Mouse (Mus musculus) lung, embryonic 16.5 days (tissue): ENCODE data around the gene Erc2. TPM values are rescaled to one million over a fixed set of nuclear protein-coding genes. Genes with fewer than 3 reads are reported as not detected.
A peak's percentile ranks its signal among the peaks of the same experiment; 100 is the strongest.

Experiments
- ATAC-seq: fragments of 200-750 bp; cut with Nextera tagmentation; 2 replicates; pipeline ENCODE4 v1.8.0; 2017; ENCODE audit warnings: low read depth, mild to moderate bottlenecking, moderate library complexity
- H3K27ac ChIP-seq: fragments of 300-500 bp; sonication (generic); 2 replicates; pipeline ENCODE4 v1.5.1; 2014; ENCODE audit warnings: mild to moderate bottlenecking, control low read depth, low read length
- H3K27me3 ChIP-seq: fragments of 300-500 bp; sonication (generic); 2 replicates; pipeline ENCODE4 v1.6.1; 2014; ENCODE audit warnings: low read depth, low read length, mixed read lengths; ENCODE audit not compliant: control insufficient read depth, insufficient read depth
- H3K36me3 ChIP-seq: fragments of 300-500 bp; sonication (generic); 2 replicates; pipeline ENCODE4 v1.6.1; 2014; ENCODE audit warnings: low read length; ENCODE audit not compliant: control insufficient read depth, insufficient read depth
- H3K4me1 ChIP-seq: fragments of 300-500 bp; sonication (generic); replicated peaks from 2 replicates; pipeline ENCODE4 v1.6.1; 2014; ENCODE audit warnings: low read length, mixed read lengths; ENCODE audit not compliant: control insufficient read depth, insufficient read depth
- H3K4me2 ChIP-seq: fragments of 300-500 bp; sonication (generic); 2 replicates; pipeline ENCODE4 v1.6.1; 2014; ENCODE audit warnings: low read depth, low read length, control low read depth
- H3K4me3 ChIP-seq: fragments of 300-500 bp; sonication (generic); 2 replicates; pipeline ENCODE4 v1.5.1; 2014; ENCODE audit warnings: mild to moderate bottlenecking, low read length, control low read depth
- H3K9ac ChIP-seq: fragments of 300-500 bp; sonication (generic); 2 replicates; pipeline ENCODE4 v1.6.1; 2014; ENCODE audit warnings: low read length, control low read depth
- H3K9me3 ChIP-seq: fragments of 300-500 bp; sonication (generic); 2 replicates; pipeline ENCODE4 v1.6.1; 2016; ENCODE audit warnings: low read length; ENCODE audit not compliant: control insufficient read depth
- WGBS: fragments of 180-500 bp; shearing (Covaris S2); extraction: QIAGEN DNeasy Blood & Tissue Kit; methylation state at CpG from one replicate; pipeline ENCODE4 v1.1.7; 2014; 5-methylcytosine and 5-hydroxymethylcytosine counted together
- polyA plus RNA-seq: library from polyadenylated mRNA; unstranded; fragments of >200 nt; fragmentation: Nextera tagmentation; extraction: Ambion mirVana; gene quantifications from 2 replicates; pipeline ENCODE4 v1.2.1, GENCODE M21; 2015

Erc2 gene
- polyA plus RNA-seq, 1 experiment from 2014 or later = 1.5 TPM

DNA sequence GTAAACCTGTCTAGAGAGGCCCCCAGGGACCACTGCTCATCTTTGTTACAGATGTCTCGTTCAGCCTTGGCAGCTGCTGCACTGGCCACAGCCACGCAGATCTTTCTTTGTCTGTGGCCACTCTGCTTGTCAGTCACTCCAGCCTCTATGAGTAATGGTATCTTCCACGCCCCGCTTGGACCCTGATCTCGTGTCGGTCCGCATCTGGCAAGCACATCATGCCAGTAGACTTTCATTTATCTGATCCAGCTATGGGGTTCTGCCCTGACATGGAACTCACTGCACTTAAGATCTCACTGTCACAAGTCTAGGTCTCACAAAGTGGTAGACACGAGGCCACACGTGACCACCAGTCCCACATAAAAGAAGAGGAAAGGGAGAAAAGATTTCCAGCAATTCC lies 777.7 kb downstream of the Erc2 start:
- no peak overlapping the region for H3K4me2 ChIP-seq
- H3K4me1 ChIP-seq = no peaks in the 10 kb centered on the region
- no peak overlapping the region for H3K4me3 ChIP-seq
- no peaks in the 10 kb centered on the region for H3K36me3 ChIP-seq
- H3K9ac ChIP-seq = no peak overlapping the region
- no peak overlapping the region for H3K27ac ChIP-seq
- no peaks in the 10 kb centered on the region for H3K9me3 ChIP-seq
- WGBS = 73% methylated on average over 9 of the region's 9 CpGs
- H3K27me3 ChIP-seq = no peaks in the 10 kb centered on the region
- ATAC-seq = no peak

DNA sequence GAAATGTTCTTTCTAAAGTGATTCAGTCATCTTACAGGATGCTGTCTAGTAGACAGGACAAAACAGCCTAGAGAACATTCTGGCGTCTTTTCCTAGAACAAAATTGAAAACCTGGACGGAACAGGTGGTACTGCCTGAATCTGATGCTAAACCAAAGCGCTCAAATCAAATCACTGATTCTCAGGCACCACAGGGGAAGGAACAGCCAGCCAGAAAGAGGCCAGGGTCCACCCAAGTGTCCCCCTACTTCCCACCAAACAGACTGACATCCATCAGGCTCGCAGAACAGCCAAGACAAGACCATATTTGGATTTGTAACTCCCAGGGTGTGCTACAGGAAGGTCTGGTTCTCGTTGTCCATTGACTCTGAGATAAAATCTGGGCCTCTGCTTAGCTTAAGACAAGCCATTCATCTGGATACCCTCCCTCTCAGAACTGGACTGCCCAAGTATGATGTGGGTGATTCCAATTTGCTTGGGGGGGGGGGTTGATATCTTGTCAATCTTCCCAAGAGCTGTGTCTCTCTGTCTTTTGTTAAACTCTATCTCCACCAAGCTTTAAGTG lies 783.1 kb downstream of the Erc2 start:
- 65% methylated on average over 5 of the region's 5 CpGs for WGBS
- no peaks in the 10 kb centered on the region for H3K27me3 ChIP-seq
- H3K9ac ChIP-seq = no peak overlapping the region
- no peaks in the 10 kb centered on the region for H3K36me3 ChIP-seq
- H3K9me3 ChIP-seq = no peaks in the 10 kb centered on the region
- no peak for ATAC-seq
- no peaks in the 10 kb centered on the region for H3K4me1 ChIP-seq
- no peak overlapping the region for H3K27ac ChIP-seq
- H3K4me2 ChIP-seq = no peak overlapping the region
- H3K4me3 ChIP-seq = no peak overlapping the region

DNA sequence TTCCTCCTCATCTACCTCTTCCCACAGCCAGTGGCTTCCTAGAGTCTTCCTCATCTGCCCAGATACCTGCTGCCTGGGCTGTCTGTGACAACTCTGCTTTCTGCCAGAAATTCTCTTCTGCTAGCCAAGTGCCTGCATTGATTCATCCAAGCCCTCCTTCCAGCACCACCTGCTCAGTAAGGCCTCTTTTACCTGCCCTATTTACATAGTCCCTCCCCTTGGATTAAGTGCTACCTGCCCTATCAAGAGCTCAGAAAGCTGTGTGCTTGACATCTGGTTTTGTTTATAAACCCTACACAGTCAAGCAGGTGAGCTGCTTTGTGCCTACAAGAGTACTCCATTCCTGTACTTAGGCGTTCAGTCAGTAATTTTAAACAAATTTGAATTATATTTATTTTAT lies 787.2 kb downstream of the Erc2 start:
- peak; percentile 62; the same call in 1 of the 2 replicates for ATAC-seq

DNA sequence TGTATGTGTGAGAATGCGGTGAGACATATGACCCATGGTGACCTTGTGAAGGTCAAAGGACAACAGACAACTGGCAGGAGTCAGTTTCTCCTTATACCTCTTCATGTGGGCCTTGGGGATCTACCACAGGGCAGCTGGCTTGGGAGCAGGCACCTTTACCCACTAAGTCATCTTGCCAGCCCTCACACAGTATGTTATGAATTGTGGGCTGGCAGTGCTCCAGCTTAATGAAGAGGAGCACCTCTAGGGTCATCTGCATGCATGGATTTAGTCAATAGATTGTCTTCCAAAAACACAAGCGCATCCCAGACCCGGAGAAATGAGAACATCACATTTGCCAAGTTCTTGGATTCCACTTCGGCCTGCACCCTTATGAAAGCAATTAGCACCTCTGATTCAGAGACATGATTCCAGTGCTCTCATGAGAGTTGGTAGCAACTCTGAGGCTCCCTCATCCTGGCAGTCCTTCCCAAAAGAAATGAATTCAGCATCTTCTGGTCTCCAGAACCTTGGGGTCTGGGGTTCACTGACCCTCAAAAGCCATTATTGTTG lies 787.6 kb downstream of the Erc2 start:
- Histone ChIP-seq H3K36me3 (no peaks in the 10 kb centered on the region), H3K4me2 (no peak overlapping the region), H3K9me3 (no peaks in the 10 kb centered on the region), H3K27ac (no peak overlapping the region), H3K9ac (no peak overlapping the region), H3K27me3 (no peaks in the 10 kb centered on the region), H3K4me1 (no peaks in the 10 kb centered on the region), H3K4me3 (no peak overlapping the region)
- WGBS = 76% methylated on average over 4 of the region's 4 CpGs
- no peak for ATAC-seq

More for the DNA sequence above, 787.2 kb downstream of the Erc2 start:
- Histone ChIP-seq H3K27ac (no peak overlapping the region), H3K9me3 (no peaks in the 10 kb centered on the region), H3K4me3 (no peak overlapping the region), H3K4me1 (no peaks in the 10 kb centered on the region), H3K4me2 (no peak overlapping the region), H3K36me3 (no peaks in the 10 kb centered on the region), H3K27me3 (no peaks in the 10 kb centered on the region), H3K9ac (no peak overlapping the region)
- 48% methylated on average over 1 of the region's 1 CpGs for WGBS

DNA sequence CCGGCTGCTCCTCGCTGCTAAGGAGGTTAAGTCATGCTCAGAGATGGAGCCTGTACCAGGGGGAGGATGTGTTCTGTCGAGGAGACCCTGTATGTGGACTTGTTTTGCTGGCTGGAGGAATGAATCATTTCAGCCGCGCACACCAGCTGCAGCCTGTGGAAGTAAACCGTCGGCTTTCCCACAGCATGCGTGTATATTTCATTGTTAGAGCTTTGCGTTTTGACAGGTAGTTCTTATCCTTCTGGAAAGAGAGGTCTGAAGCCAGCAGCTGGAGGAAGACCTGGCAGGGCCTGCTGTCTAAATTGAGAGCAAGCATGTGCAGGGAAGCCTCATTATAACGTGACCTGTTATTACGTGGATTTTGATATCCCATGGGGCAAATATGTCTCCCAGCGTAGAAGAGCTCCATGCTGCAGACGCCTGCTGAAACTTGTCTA lies 788.6 kb downstream of the Erc2 start:
- no peak overlapping the region for H3K4me2 ChIP-seq
- no peak overlapping the region for H3K9ac ChIP-seq
- WGBS = 58% methylated on average over 13 of the region's 13 CpGs
- H3K9me3 ChIP-seq = no peaks in the 10 kb centered on the region
- no peaks in the 10 kb centered on the region for H3K27me3 ChIP-seq
- no peaks in the 10 kb centered on the region for H3K36me3 ChIP-seq
- H3K4me3 ChIP-seq = no peak overlapping the region
- no peaks in the 10 kb centered on the region for H3K4me1 ChIP-seq
- ATAC-seq = no peak
- no peak overlapping the region for H3K27ac ChIP-seq

GRCm38 (mm10) chr14:28412252-28412995 lies 790.2 kb downstream of the Erc2 start:
- peaks cover 6% of the 10 kb centered on the region; the same call in 1 of the 2 replicates for H3K4me1 ChIP-seq
- WGBS = 70% methylated on average over 8 of the region's 8 CpGs
- no peak overlapping the region for H3K27ac ChIP-seq
- no peak overlapping the region for H3K9ac ChIP-seq
- no peaks in the 10 kb centered on the region for H3K36me3 ChIP-seq
- no peaks in the 10 kb centered on the region for H3K9me3 ChIP-seq
- no peak overlapping the region for H3K4me2 ChIP-seq
- ATAC-seq = no peak
- H3K4me3 ChIP-seq = no peak overlapping the region
- H3K27me3 ChIP-seq = no peaks in the 10 kb centered on the region

GRCm38 (mm10) chr14:28413516-28413915 lies 791.3 kb downstream of the Erc2 start:
- Histone ChIP-seq H3K4me2 (no peak overlapping the region), H3K27ac (no peak overlapping the region), H3K4me3 (no peak overlapping the region), H3K9ac (no peak overlapping the region), H3K9me3 (no peaks in the 10 kb centered on the region), H3K4me1 (peaks cover 6% of the 10 kb centered on the region; the same call in 1 of the 2 replicates), H3K36me3 (no peaks in the 10 kb centered on the region), H3K27me3 (no peaks in the 10 kb centered on the region)
- 62% methylated on average over 7 of the region's 7 CpGs for WGBS
- no peak for ATAC-seq

- ATAC-seq = peak; percentile 89
- WGBS = 8% methylated on average over 8 of the region's 8 CpGs
- H3K4me3 ChIP-seq = no peak overlapping the region
- no peaks in the 10 kb centered on the region for H3K36me3 ChIP-seq
- no peak overlapping the region for H3K27ac ChIP-seq
- no peaks in the 10 kb centered on the region for H3K9me3 ChIP-seq
- H3K9ac ChIP-seq = no peak overlapping the region
- H3K4me1 ChIP-seq = peaks cover 6% of the 10 kb centered on the region; the same call in 1 of the 2 replicates
- H3K4me2 ChIP-seq = no peak overlapping the region
- H3K27me3 ChIP-seq = no peaks in the 10 kb centered on the region
These were observed 794.8 kb downstream of the Erc2 start for GRCm38 (mm10) chr14:28417019-28417418.

GRCm38 (mm10) chr14:28418497-28418896 lies 796.3 kb downstream of the Erc2 start:
- Histone ChIP-seq H3K9me3 (no peaks in the 10 kb centered on the region), H3K4me2 (no peak overlapping the region), H3K36me3 (no peaks in the 10 kb centered on the region), H3K4me1 (peaks cover 6% of the 10 kb centered on the region; the same call in 1 of the 2 replicates), H3K27ac (no peak overlapping the region), H3K27me3 (no peaks in the 10 kb centered on the region), H3K9ac (no peak overlapping the region), H3K4me3 (no peak overlapping the region)
- WGBS = 64% methylated on average over 4 of the region's 4 CpGs
- no peak for ATAC-seq
